Mouse (Mus musculus) kidney, adult 9 months (tissue): ENCODE measurements around the gene Kcnd2.

Source experiments
- DNase-seq: peaks from one replicate; pipeline ENCODE4 v3.0.0; 2022

The Kcnd2 gene

DNA sequence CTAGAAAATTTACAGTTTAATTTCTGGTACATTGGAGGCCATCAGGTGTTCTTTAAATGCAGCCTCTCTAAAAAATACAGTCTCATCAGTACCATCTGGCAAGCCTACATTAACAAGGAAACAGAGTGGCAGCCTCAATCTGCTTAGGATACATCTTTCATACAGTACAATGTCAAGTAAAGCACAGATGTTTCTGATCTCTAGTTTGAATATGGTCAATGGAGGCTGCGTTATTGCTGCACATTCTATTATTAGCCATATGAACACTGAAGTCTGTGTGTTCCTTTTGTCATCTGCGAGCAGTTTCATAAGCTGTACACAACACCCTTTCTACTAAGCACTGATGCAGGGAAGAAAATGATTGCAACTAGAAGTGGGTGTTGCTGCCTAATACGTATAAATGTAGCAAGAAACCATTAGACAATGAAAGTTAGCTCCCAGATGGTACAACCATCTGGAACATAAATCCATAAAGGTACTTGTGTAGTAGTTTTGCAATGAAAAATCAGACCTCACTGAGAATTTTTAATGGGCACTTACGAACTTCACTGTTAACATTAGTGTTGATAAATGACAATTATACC is 209.0 kb downstream of the Kcnd2 start:
- no peak for DNase-seq

DNA sequence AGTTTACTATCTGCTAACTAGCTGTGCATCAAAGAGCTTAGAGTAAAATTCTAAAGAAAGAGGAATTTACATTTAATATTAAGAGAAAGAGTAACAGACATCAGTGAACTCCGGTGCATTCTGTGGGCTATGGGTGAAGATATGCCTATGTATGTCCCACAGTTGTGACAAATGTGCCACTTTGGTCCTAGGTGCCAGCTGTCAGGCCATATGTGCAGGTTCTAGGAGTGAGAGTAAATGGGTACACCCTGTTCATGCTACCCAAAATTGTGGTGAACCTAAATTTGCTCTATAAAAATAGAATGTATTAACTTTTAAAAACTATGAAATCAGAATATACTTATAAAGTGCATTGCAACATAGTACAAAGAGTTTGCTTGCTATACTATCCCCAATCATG is 215.8 kb downstream of the Kcnd2 start:
- no peak for DNase-seq

GRCm38 (mm10) chr6:21464719-21465118 is 249.4 kb downstream of the Kcnd2 start:
- DNase-seq, result no peak

GRCm38 (mm10) chr6:21471891-21472544 is 256.7 kb downstream of the Kcnd2 start:
- DNase-seq, result no peak

- no peak for DNase-seq
Observed at GRCm38 (mm10) chr6:21482714-21483113, 267.4 kb downstream of the Kcnd2 start.

DNA sequence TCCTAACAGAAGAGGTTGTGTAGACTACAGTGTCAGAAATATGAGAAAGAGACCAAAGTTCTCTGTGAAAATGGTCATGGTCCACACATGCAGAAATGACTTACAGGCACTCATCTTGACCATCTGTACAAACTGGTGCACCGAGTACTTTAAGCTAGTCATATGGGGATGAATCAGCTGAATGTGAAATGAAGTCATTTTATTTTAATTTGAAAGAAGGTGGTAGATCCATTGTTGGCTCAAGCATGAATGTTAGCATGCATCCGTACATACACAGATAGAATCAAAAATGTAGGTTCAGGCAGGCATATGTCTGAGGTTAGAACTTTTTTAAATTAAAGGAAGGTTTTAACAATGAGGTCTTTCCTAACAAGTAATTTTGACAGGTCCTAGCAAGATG is 273.2 kb downstream of the Kcnd2 start:
- no peak for DNase-seq

GRCm38 (mm10) chr6:21502921-21503320 is 287.6 kb downstream of the Kcnd2 start:
- DNase-seq, result no peak

DNA sequence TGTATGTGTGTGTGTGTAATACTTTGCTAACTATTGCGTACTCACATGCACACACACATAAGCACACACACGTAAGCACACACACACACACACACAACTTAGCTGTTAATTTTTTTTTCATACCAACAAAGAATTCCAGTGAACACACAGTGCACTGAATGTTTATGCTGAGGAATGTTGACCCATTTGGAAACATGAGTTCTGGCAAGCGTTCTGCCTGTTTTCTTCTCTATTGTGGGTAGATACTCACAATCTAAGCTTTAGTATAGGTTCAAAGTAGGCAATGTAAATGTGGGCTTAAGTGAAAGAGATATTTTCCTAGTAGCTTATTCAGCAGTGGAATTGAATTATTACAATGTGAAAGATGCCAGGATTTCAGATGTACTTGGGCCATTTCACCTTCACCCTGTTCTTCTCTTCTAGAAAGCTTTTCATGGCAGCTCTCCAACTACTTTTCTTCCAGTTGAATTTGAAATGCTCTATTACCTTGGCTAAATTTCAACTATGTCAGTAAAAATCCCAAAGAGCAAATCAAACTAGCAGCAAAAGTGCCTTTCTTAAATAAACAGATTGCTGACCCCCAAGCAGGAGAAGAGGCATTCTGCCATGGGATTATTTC is 295.4 kb downstream of the Kcnd2 start:
- peak; percentile 82 for DNase-seq

- peak; percentile 62 for DNase-seq
Observed at GRCm38 (mm10) chr6:21520351-21520750, 305.0 kb downstream of the Kcnd2 start.

GRCm38 (mm10) chr6:21527489-21528074 is 312.3 kb downstream of the Kcnd2 start:
- DNase-seq, result no peak

DNA sequence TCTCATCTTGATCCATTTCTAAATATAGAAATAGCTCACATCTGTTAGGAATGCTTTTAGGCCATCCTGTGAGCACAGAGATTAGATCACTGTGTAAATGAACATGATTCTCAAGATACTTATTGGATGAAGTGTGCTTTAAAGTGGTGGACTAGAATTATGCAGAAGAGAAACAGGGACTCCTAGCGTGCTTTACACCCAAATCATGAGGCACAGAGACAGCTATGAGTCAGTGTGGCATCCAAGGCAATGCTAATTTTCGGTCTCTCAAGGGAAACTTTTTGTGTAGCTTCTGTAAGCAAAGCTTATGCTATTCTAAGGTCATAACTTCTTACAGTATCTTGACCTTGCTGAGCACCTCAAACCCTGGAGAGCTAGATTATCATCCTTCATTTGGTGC is 318.7 kb downstream of the Kcnd2 start:
- DNase-seq, result no peak

- DNase-seq, result peak; percentile 21
Observed at GRCm38 (mm10) chr6:21534820-21535219, 319.5 kb downstream of the Kcnd2 start.

- no peak for DNase-seq
Observed at GRCm38 (mm10) chr6:21551501-21551900, 336.2 kb downstream of the Kcnd2 start.

DNA sequence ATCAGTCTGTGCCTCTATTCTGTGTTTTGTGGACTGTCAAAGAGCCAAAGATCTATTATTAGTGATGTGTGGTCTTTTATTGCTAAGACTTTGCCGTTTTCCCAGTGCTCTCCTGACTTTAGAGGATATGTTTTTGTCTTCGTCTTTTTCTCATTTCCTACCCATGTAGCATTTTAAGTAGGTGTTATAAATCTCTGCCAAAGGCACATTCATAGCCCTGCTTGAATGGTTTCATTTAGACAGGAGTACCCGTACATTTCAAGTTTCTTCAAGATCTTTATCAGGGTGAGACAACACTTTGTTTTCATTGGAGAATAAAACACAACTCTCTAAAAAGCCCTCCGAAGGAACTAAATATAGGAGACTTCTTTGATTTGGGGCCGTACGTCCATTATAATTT is 355.7 kb downstream of the Kcnd2 start:
- no peak for DNase-seq

DNA sequence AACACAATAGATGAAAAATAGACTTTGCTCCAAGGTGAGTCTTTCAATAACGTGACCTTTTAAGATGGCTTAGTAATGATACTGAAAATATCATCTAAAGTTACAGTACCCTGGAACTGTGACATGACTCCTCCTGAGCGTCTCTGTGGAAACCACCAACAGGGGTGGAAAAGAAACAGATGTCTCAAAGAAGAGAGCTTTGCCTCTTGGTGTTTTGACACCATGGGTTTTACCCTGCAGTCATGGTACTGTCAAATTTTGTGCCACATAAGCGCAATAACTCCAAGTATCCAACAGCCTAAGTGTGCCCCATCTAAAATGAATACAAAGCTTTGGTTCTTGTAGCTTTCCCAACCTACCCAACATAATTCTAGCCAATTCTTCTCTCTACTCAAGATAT is 374.9 kb downstream of the Kcnd2 start:
- no peak for DNase-seq

DNA sequence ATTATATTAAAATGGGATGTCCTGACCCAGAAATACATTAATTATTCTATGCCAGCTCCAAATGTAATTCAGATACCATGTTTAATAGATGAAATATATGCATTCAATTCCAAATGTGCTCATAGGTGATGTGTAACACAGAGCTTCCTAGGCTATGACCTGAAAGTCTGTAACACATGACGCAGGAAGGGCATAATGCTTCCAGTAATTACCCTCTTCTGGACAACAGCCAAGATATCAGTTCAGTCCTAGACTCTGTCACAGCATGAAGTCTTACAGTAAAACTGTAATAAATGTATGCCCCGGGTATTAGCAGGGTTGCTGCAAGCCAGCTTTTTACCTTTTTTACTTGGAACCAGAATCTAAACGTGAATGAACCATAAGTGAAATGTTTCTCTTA is 382.1 kb downstream of the Kcnd2 start:
- DNase-seq, result no peak

DNA sequence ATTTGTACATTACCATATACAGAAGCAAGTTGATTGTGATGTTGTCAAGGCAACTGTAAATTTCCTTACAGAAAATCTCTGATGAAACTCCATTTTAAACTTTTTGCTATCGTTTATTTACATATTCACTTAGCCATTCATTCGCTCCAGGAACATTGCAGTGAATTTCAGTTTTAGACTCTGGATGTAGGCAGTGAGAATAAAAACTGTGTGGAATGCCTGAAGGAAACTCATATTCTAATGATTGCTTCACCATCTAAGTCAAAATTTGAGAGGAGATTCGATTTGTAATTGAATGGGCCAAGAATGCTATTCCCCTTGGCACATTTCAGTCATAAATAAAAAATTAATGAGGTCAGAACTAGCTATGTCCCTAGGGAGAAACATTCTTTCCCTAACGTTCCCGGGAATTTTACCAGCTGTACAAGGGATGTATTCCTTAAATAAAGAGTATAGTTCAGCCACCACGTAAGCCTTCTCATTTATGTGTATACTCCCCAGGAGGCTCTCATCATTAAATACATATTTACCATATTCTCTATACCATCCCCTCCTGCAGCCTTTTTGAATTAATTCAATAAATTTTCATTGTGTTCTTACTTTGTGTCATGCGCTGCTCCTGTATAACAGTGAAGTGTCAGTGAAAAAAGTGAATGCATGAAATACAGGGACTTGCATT is 394.2 kb downstream of the Kcnd2 start:
- DNase-seq, result no peak

GRCm38 (mm10) chr6:21629989-21630388 is 414.7 kb downstream of the Kcnd2 start:
- DNase-seq, result no peak

DNA sequence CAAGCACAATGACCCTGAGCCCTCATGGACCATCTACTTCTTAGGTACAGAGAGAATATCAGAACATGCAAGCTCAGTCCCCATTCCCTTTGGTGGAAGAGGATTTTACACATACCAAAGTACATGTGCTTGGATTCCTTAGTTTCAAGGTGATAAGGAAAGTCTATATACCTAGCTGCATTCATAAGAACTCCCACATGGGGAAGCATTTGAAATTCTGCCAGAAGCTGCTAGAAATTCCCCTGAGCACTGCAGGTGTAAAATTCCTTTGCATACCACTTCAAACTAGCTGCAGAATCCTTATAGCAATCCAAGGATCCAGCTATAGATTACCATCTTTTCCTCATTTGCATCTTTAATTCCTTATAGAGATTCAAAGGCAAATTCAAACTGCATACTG is 440.4 kb downstream of the Kcnd2 start:
- DNase-seq, result no peak

- no peak for DNase-seq
Observed at GRCm38 (mm10) chr6:21664135-21664534, 448.8 kb downstream of the Kcnd2 start.

DNA sequence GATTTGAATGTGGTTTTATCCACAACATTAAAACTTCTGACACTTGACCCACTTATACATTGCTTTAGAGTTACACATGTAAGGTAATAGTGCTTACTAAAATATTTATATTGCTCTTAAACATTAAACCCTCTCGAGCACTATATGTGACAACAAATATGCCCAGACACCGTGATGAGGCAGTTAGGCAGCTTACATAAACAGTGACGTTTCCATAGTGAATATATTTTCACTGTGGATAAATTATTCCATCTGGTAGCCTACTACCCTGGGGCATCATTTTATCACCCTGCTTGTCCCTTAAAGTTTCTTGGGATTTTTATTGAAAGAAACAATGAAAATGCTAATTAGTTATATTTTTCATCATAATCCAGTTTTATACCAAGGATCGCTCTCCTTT is 449.3 kb downstream of the Kcnd2 start:
- no peak for DNase-seq

- DNase-seq, result no peak
Observed at GRCm38 (mm10) chr6:21684252-21684651, 468.9 kb downstream of the Kcnd2 start.

DNA sequence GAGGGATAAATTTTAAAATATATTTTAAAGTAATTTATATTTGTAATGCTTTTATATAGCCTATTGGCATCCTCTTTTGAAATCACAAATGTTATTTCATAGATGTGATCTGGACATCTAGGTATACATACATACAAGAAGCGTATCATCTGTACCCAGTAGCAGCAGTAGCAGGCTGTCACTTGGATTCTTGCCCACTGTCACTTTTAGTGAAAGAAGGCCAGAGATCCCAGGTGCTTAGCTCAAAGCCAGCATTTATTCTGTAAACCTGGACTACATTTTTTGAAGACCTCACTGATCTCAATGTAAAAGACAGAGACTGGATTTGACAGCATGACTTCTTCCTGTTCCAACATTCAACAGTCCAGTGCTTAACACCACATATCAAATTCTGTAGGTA is 471.1 kb downstream of the Kcnd2 start:
- no peak for DNase-seq
